7 mouse cellular contexts compared by ENCODE assay signal in genomic region chr2:30287027-30287373, GRCm38 (mm10). TPM values are rescaled to one million over a fixed set of nuclear protein-coding genes. Genes with fewer than 3 reads are reported as not detected.
DNase-seq lines count a peak whose midpoint lies in the region; ATAC-seq and TF ChIP-seq lines count a peak whose summit lies in the region.

No protein-coding gene starts in this region.

- H3K27ac ChIP-seq in left cerebral cortex, adult 2 months = no peak overlapping the region; the same call in 1 of the 2 replicates
- peak overlapping the region; percentile 44; the same call in 1 of the 2 replicates for H3K27ac ChIP-seq in forebrain, embryonic 13.5 days
- H3K27ac ChIP-seq in liver, adult 2 months (replicated peaks; ENCODE audit: insufficient read depth, low read depth, low read length) = no peak overlapping the region
- no peak overlapping the region for H3K27ac ChIP-seq in small intestine, adult 2 months (ENCODE audit: insufficient read depth, low read depth, low read length)

- H3K36me3 ChIP-seq in forebrain, embryonic 13.5 days (ENCODE audit: poor library complexity, severe bottlenecking) = peaks cover 18% of the 10 kb centered on the region
- H3K36me3 ChIP-seq in liver, adult 2 months (ENCODE audit: control insufficient read depth, insufficient read depth, low read length) = no peaks in the 10 kb centered on the region
- no peaks in the 10 kb centered on the region for H3K36me3 ChIP-seq in small intestine, adult 2 months (ENCODE audit: control insufficient read depth, insufficient read depth, low read length)

- intact Hi-C loops in left cerebral cortex, adult 2 months (cut with DNase I) = no loop called here

- no peak for DNase-seq in left cerebral cortex, adult 2 months (ENCODE audit: extremely low spot score in 1 of 2, low spot score in 2 of 2)
- no peak for DNase-seq in left cerebral cortex, adult 11 months (ENCODE audit: low spot score)
- peak; percentile 64 for DNase-seq in adipocyte (ENCODE audit: low spot score)
- DNase-seq in liver, adult 2 months (ENCODE audit: extremely low read depth, low read depth, low spot score) = no peak
- no peak for DNase-seq in urinary bladder, postnatal 4 days (ENCODE audit: low spot score in 2 of 2)

- WGBS in forebrain, embryonic 13.5 days = under 1% methylated on average over 10 of the region's 10 CpGs
- 4% methylated on average over 10 of the region's 10 CpGs for WGBS in liver, adult 2 months
- WGBS in small intestine, adult 2 months = 1% methylated on average over 10 of the region's 10 CpGs

- no peaks in the 10 kb centered on the region for H3K27me3 ChIP-seq in forebrain, embryonic 13.5 days
- no peaks in the 10 kb centered on the region for H3K27me3 ChIP-seq in liver, adult 2 months (ENCODE audit: control insufficient read depth, insufficient read depth, low read length)
- no peaks in the 10 kb centered on the region for H3K27me3 ChIP-seq in small intestine, adult 2 months (ENCODE audit: control insufficient read depth, insufficient read depth, low read length)

- peak overlapping the region; percentile 99 for H3K4me2 ChIP-seq in forebrain, embryonic 13.5 days

- no peak for TF ChIP-seq CTCF in left cerebral cortex, adult 2 months (IDR thresholded peaks at IDR 0.05)
- no peak for TF ChIP-seq CTCF in liver, adult 2 months (IDR thresholded peaks at IDR 0.05; ENCODE audit: low read depth, low read length)
- TF ChIP-seq CTCF in small intestine, adult 2 months (IDR thresholded peaks at IDR 0.05; ENCODE audit: extremely low read depth, insufficient read length, insufficient replicate concordance, low read depth, low read length) = no peak

- H3K79me2 ChIP-seq in liver, adult 2 months (ENCODE audit: control insufficient read depth, insufficient read depth, low read length) = peaks cover 26% of the 10 kb centered on the region; the same call in 1 of the 2 replicates

- peak overlapping the region; percentile 95 for H3K4me3 ChIP-seq in left cerebral cortex, adult 2 months
- peak overlapping the region; percentile 95 for H3K4me3 ChIP-seq in forebrain, embryonic 13.5 days
- H3K4me3 ChIP-seq in liver, adult 2 months (ENCODE audit: insufficient read depth, low read depth, low read length) = peak overlapping the region; percentile 97
- H3K4me3 ChIP-seq in small intestine, adult 2 months (ENCODE audit: low read depth, low read length) = peak overlapping the region; percentile 86

- H3K9me3 ChIP-seq in forebrain, embryonic 13.5 days (replicated peaks) = no peaks in the 10 kb centered on the region

- H3K9ac ChIP-seq in forebrain, embryonic 13.5 days = peak overlapping the region; percentile 92
- H3K9ac ChIP-seq in liver, adult 2 months (ENCODE audit: low read depth, low read length) = no peak overlapping the region; the same call in 1 of the 2 replicates

- H3K4me1 ChIP-seq in forebrain, embryonic 13.5 days = peaks cover 24% of the 10 kb centered on the region
- H3K4me1 ChIP-seq in liver, adult 2 months (ENCODE audit: control insufficient read depth, insufficient read depth, low read length) = peaks cover 8% of the 10 kb centered on the region
- H3K4me1 ChIP-seq in small intestine, adult 2 months (ENCODE audit: control insufficient read depth, insufficient read depth, insufficient read length, low read length) = peaks cover 15% of the 10 kb centered on the region

- no peak for ATAC-seq in forebrain, embryonic 13.5 days

- TF ChIP-seq POLR2A in liver, adult 2 months (IDR thresholded peaks at IDR 0.05; ENCODE audit: extremely low read depth, insufficient read depth, low read length) = no peak
- no peak for TF ChIP-seq POLR2A in small intestine, adult 2 months (IDR thresholded peaks at IDR 0.05; ENCODE audit: low read depth, low read length)

RNA-seq across cellular contexts. Expression of gene Nup188, which starts 0.8 kb away (rescaled TPM):
- total RNA-seq in left cerebral cortex, adult 2 months (2021) = 10 to 100 TPM; 21.8 to 23.5 TPM
- polyA plus RNA-seq in forebrain, embryonic 13.5 days (2015; fragmentation: Nextera tagmentation; extraction: Ambion mirVana) = 24.9 and 32.7 TPM in 2 replicates
- total RNA-seq in liver, adult 2 months (2014; rRNA removed) = 4.1 and 6.2 TPM in 2 replicates
- polyA plus RNA-seq in liver, adult 2 months (2012; rRNA removed) = 6.0 and 9.6 TPM in 2 replicates
- polyA plus RNA-seq in small intestine, adult 2 months (2012; rRNA removed) = 12.7 and 21.4 TPM in 2 replicates

RNA-seq across cellular contexts. Expression of gene Dolk, which starts 0.9 kb away (rescaled TPM):
- 10 to 100 TPM; 22.3 to 25.2 TPM for total RNA-seq in left cerebral cortex, adult 2 months (2021)
- 28.0 and 30.6 TPM in 2 replicates for polyA plus RNA-seq in forebrain, embryonic 13.5 days (2015; fragmentation: Nextera tagmentation; extraction: Ambion mirVana)
- 12.2 and 14.7 TPM in 2 replicates for total RNA-seq in liver, adult 2 months (2014; rRNA removed)
- 20.3 and 20.6 TPM in 2 replicates for polyA plus RNA-seq in liver, adult 2 months (2012; rRNA removed)
- 14.1 and 14.8 TPM in 2 replicates for polyA plus RNA-seq in small intestine, adult 2 months (2012; rRNA removed)

RNA-seq across cellular contexts. Expression of gene Gm28038, which starts 6.2 kb away (rescaled TPM):
- total RNA-seq in left cerebral cortex, adult 2 months (2021) = not detected
- not detected in 2 replicates for polyA plus RNA-seq in forebrain, embryonic 13.5 days (2015; fragmentation: Nextera tagmentation; extraction: Ambion mirVana)
- not detected in 2 replicates for total RNA-seq in liver, adult 2 months (2014; rRNA removed)
- polyA plus RNA-seq in liver, adult 2 months (2012; rRNA removed) = not detected in 2 replicates
- not detected in 2 replicates for polyA plus RNA-seq in small intestine, adult 2 months (2012; rRNA removed)

RNA-seq across cellular contexts. Expression of gene Phyhd1, which starts 21.0 kb away (rescaled TPM):
- total RNA-seq in left cerebral cortex, adult 2 months (2021) = 10 to 100 TPM; 21.7 to 27.3 TPM
- 5.3 and 6.8 TPM in 2 replicates for polyA plus RNA-seq in forebrain, embryonic 13.5 days (2015; fragmentation: Nextera tagmentation; extraction: Ambion mirVana)
- total RNA-seq in liver, adult 2 months (2014; rRNA removed) = 87.4 and 97.7 TPM in 2 replicates
- polyA plus RNA-seq in liver, adult 2 months (2012; rRNA removed) = 154 and 158 TPM in 2 replicates
- 2.4 and 3.8 TPM in 2 replicates for polyA plus RNA-seq in small intestine, adult 2 months (2012; rRNA removed)

RNA-seq across cellular contexts. Expression of gene Gm28035, which starts 46.6 kb away (rescaled TPM):
- 10 to 100 TPM; 11.3 to 15.1 TPM for total RNA-seq in left cerebral cortex, adult 2 months (2021)
- 0.21 and 0.36 TPM in 2 replicates for polyA plus RNA-seq in forebrain, embryonic 13.5 days (2015; fragmentation: Nextera tagmentation; extraction: Ambion mirVana)
- 4.2 and 5.1 TPM in 2 replicates for total RNA-seq in liver, adult 2 months (2014; rRNA removed)
- polyA plus RNA-seq in liver, adult 2 months (2012; rRNA removed) = 5.9 and 8.6 TPM in 2 replicates
- 3.1 and 6.1 TPM in 2 replicates for polyA plus RNA-seq in small intestine, adult 2 months (2012; rRNA removed)
